Mouse (Mus musculus) hindbrain, postnatal 0 days (tissue): ENCODE results near the gene 4930426L09Rik. TPM values are rescaled to one million over a fixed set of nuclear protein-coding genes. Genes with fewer than 3 reads are reported as not detected.

Experiments used
- ATAC-seq: fragments of 200-750 bp; cut with Nextera tagmentation; 2 replicates; pipeline ENCODE4 v1.8.0; 2017; ENCODE audit warnings: mild to moderate bottlenecking, moderate TSS enrichment, moderate library complexity
- DNase-seq: peaks from one replicate; pipeline ENCODE4 v3.0.0-alpha.2; 2015; ENCODE audit warnings: low spot score
- H3K27ac ChIP-seq: fragments of 300-500 bp; sonication (generic); 2 replicates; pipeline ENCODE4 v1.5.1; 2014; ENCODE audit warnings: mild to moderate bottlenecking
- H3K27me3 ChIP-seq: fragments of 300-500 bp; sonication (generic); 2 replicates; pipeline ENCODE4 v1.6.1; 2014; ENCODE audit warnings: low read length, mixed read lengths; ENCODE audit not compliant: insufficient read depth
- H3K36me3 ChIP-seq: fragments of 300-500 bp; sonication (generic); 2 replicates; pipeline ENCODE4 v1.6.1; 2014; ENCODE audit warnings: low read length, mixed read lengths; ENCODE audit not compliant: insufficient read depth
- H3K4me1 ChIP-seq: fragments of 300-500 bp; sonication (generic); 2 replicates; pipeline ENCODE4 v1.6.1; 2014; ENCODE audit warnings: antibody characterized with exemption, low read length, mixed read lengths; ENCODE audit not compliant: insufficient read depth
- H3K4me2 ChIP-seq: fragments of 300-500 bp; sonication (generic); 2 replicates; pipeline ENCODE4 v1.6.1; 2014; ENCODE audit warnings: low read depth, mild to moderate bottlenecking, low read length, moderate library complexity, mixed read lengths
- H3K4me3 ChIP-seq: fragments of 300-500 bp; sonication (generic); 2 replicates; pipeline ENCODE4 v1.5.1; 2014; ENCODE audit warnings: low read length
- H3K9ac ChIP-seq: fragments of 300-500 bp; sonication (generic); replicated peaks from 2 replicates; pipeline ENCODE4 v1.6.1; 2014; ENCODE audit warnings: mild to moderate bottlenecking, low read length, moderate library complexity, mixed read lengths
- H3K9me3 ChIP-seq: fragments of 300-500 bp; sonication (generic); 2 replicates; pipeline ENCODE4 v1.6.1; 2016; ENCODE audit warnings: low read length, mixed read lengths
- CTCF ChIP-seq: IDR thresholded peaks from 2 replicates; pipeline ENCODE4 v1.5.1; 2016; ENCODE audit warnings: antibody characterized with exemption, control low read depth, low read depth
- WGBS: fragments of 180-500 bp; shearing (Covaris S2); extraction: QIAGEN DNeasy Blood & Tissue Kit; methylation state at CpG from one replicate; pipeline ENCODE4 v1.1.7; 2014; 5-methylcytosine and 5-hydroxymethylcytosine counted together
- polyA plus RNA-seq: library from polyadenylated mRNA; unstranded; fragments of >200 nt; fragmentation: Nextera tagmentation; extraction: Ambion mirVana; gene quantifications from 2 replicates; pipeline ENCODE4 v1.2.1, GENCODE M21; 2015
- total RNA-seq: library from RNA; depleted of rRNA; stranded (reverse); fragments of >200 nt; gene quantifications from 2 replicates; pipeline ENCODE4 v1.2.3, GENCODE M21; 2014

Gene 4930426L09Rik
- total and polyA plus RNA-seq, 2 experiments from 2014 or later = 0.76 to 2.0 TPM

- TF ChIP-seq CTCF = no peak
- no peak for DNase-seq
- no peaks in the 10 kb centered on the region for H3K9me3 ChIP-seq
- no peak for ATAC-seq
- H3K4me2 ChIP-seq = no peak overlapping the region
- H3K27ac ChIP-seq = no peak overlapping the region
- no peaks in the 10 kb centered on the region for H3K36me3 ChIP-seq
- WGBS = 83% methylated on average over 7 of the region's 7 CpGs
- H3K27me3 ChIP-seq = no peaks in the 10 kb centered on the region
- 0 out of 2 replicates have a peak, but pooled peaks cover 9% of the 10 kb centered on the region for H3K4me1 ChIP-seq
- H3K4me3 ChIP-seq = no peak overlapping the region
- H3K9ac ChIP-seq = no peak overlapping the region
Observed at GRCm38 (mm10) chr2:18992512-18993510, 5.3 kb upstream of the 4930426L09Rik start.

DNA sequence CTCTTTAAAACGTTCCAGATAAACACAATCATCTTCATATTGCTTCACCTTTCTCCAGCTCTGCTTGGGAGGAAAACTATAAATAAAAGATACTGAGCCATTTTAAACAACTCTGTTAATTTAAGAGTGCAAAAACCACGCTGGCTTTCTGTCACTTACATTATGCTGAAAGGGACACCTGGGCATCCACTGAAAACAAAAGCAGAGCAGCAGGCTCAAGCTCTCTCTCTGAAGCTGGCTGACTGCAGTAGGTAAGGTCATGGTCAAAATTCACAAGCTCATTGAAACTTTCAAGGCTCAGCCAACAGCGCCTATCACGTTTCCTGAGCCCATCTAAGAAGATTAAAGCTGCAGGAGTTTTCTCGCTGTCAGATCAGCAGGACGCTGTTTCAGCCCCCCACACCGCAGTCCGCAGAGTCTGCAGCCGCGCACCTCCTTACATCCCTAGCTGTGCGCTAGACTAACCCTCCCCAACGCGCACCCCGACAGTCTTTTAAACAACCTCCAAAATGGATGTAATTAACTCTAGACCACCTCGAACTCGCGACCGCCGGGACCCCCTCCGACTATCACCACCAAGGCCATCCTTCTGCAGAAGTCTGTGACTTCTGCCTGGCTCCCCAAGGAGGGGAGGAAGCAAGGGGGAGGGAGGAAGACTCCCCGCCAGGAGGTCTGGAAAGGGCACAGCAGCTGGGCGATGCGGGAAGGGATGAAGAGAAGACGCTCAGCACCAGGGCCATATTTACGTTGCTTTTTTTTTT lies 1.5 kb upstream of the 4930426L09Rik start:
- Histone ChIP-seq H3K27ac (0 out of 2 replicates have a peak overlapping the region, but pooled peaks have one; percentile 64), H3K4me1 (peaks cover 14% of the 10 kb centered on the region; the same call in 1 of the 2 replicates), H3K9ac (peak overlapping the region; percentile 71), H3K9me3 (no peaks in the 10 kb centered on the region), H3K4me2 (peak overlapping the region; percentile 93), H3K36me3 (no peaks in the 10 kb centered on the region), H3K27me3 (no peaks in the 10 kb centered on the region), H3K4me3 (peak overlapping the region; percentile 90)
- DNase-seq = peak; percentile 9
- WGBS = under 1% methylated on average over 25 of the region's 25 CpGs
- no peak for ATAC-seq
- TF ChIP-seq CTCF = no peak

- Histone ChIP-seq H3K4me1 (peaks cover 14% of the 10 kb centered on the region; the same call in 1 of the 2 replicates), H3K36me3 (no peaks in the 10 kb centered on the region), H3K9me3 (no peaks in the 10 kb centered on the region), H3K27me3 (no peaks in the 10 kb centered on the region), H3K4me2 (peak overlapping the region; percentile 93), H3K9ac (peak overlapping the region; percentile 71), H3K27ac (peak overlapping the region; percentile 64), H3K4me3 (peak overlapping the region; percentile 90)
- DNase-seq (peak; percentile 41), ATAC-seq (peak; percentile 73)
- peak; percentile 14; the same call in 1 of the 2 replicates for TF ChIP-seq CTCF
- WGBS = under 1% methylated on average over 46 of the region's 46 CpGs
Observed at GRCm38 (mm10) chr2:18997387-18997971, 664 bp upstream of the 4930426L09Rik start.

GRCm38 (mm10) chr2:18999395-18999794 lies 1.3 kb downstream of the 4930426L09Rik start:
- H3K36me3 ChIP-seq = no peaks in the 10 kb centered on the region
- peaks cover 14% of the 10 kb centered on the region; the same call in 1 of the 2 replicates for H3K4me1 ChIP-seq
- no peaks in the 10 kb centered on the region for H3K9me3 ChIP-seq
- no peak for ATAC-seq
- DNase-seq = no peak
- H3K9ac ChIP-seq = no peak overlapping the region
- no peaks in the 10 kb centered on the region for H3K27me3 ChIP-seq
- H3K4me3 ChIP-seq = no peak overlapping the region
- no peak overlapping the region for H3K4me2 ChIP-seq
- no peak for TF ChIP-seq CTCF
- WGBS = 94% methylated on average over 2 of the region's 2 CpGs
- no peak overlapping the region for H3K27ac ChIP-seq

DNA sequence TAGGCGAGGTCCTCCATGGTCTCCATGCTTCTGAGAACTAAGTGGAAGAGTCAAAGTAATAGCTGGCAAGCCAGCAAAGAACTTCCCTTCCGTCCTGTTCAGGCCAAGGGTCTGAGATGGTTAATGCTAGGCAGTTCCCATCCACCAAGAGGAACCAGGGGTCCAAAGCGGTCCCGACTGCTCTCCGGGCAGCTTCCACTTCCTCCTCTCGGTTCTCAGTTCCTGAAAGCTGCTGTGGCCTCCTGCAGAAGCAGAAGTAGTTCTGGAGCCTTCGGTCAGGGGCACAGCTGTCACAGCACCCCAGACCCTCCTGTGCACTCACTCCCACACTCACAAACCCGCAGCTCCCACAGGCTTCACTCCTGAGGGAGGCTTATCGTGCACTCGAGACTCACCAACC lies 6.7 kb downstream of the 4930426L09Rik start:
- no peak overlapping the region for H3K4me2 ChIP-seq
- TF ChIP-seq CTCF = no peak
- H3K27me3 ChIP-seq = no peaks in the 10 kb centered on the region
- no peak for ATAC-seq
- H3K4me3 ChIP-seq = no peak overlapping the region
- no peaks in the 10 kb centered on the region for H3K9me3 ChIP-seq
- no peaks in the 10 kb centered on the region for H3K36me3 ChIP-seq
- no peak for DNase-seq
- no peak overlapping the region for H3K27ac ChIP-seq
- no peaks in the 10 kb centered on the region for H3K4me1 ChIP-seq
- no peak overlapping the region for H3K9ac ChIP-seq
- WGBS = 79% methylated on average over 10 of the region's 10 CpGs

GRCm38 (mm10) chr2:19006124-19006523 lies 8.0 kb downstream of the 4930426L09Rik start:
- WGBS = 82% methylated on average over 7 of the region's 7 CpGs
- no peak for ATAC-seq

More at GRCm38 (mm10) chr2:19006124-19006523, 8.0 kb downstream of the 4930426L09Rik start:
- H3K9me3 ChIP-seq = no peaks in the 10 kb centered on the region
- no peaks in the 10 kb centered on the region for H3K36me3 ChIP-seq
- no peak overlapping the region for H3K4me2 ChIP-seq
- DNase-seq = no peak
- H3K4me1 ChIP-seq = no peaks in the 10 kb centered on the region
- no peaks in the 10 kb centered on the region for H3K27me3 ChIP-seq
- no peak overlapping the region for H3K27ac ChIP-seq
- H3K9ac ChIP-seq = no peak overlapping the region
- no peak for TF ChIP-seq CTCF
- H3K4me3 ChIP-seq = no peak overlapping the region
